In genomic region chr5:142509141-142510060, GRCm38 (mm10) we compare ENCODE assay signal across 8 mouse cellular contexts. TPM values are rescaled to one million over a fixed set of nuclear protein-coding genes. Genes with fewer than 3 reads are reported as not detected.
DNase-seq lines count a peak whose midpoint lies in the region; ATAC-seq and TF ChIP-seq lines count a peak whose summit lies in the region.

No protein-coding gene starts in this region.

- H3K4me2 ChIP-seq in kidney, postnatal 0 days (ENCODE audit: low read length): no peak overlapping the region
- H3K4me2 ChIP-seq in forebrain, embryonic 14.5 days (ENCODE audit: low read length): peak overlapping the region; percentile 34
- H3K4me2 ChIP-seq in limb, embryonic 11.5 days (ENCODE audit: low read depth, severe bottlenecking): no peak overlapping the region
- peak overlapping the region; percentile 48 for H3K4me2 ChIP-seq in neural tube, embryonic 14.5 days (ENCODE audit: low read depth, low read length)

- H3K4me3 ChIP-seq in kidney, postnatal 0 days (replicated peaks; ENCODE audit: low read depth, low read length): no peak overlapping the region
- H3K4me3 ChIP-seq in forebrain, embryonic 14.5 days (ENCODE audit: low read depth, low read length): no peak overlapping the region
- no peak overlapping the region for H3K4me3 ChIP-seq in limb, embryonic 11.5 days (ENCODE audit: low read depth, low read length)
- H3K4me3 ChIP-seq in neural tube, embryonic 14.5 days (ENCODE audit: low read depth, low read length): peak overlapping the region; percentile 19

- H3K27me3 ChIP-seq in kidney, postnatal 0 days (ENCODE audit: insufficient read depth, low read length): no peaks in the 10 kb centered on the region
- no peaks in the 10 kb centered on the region for H3K27me3 ChIP-seq in forebrain, embryonic 14.5 days (replicated peaks; ENCODE audit: control insufficient read depth, insufficient read depth, low read length)
- H3K27me3 ChIP-seq in limb, embryonic 11.5 days (ENCODE audit: control insufficient read depth, insufficient read depth, low read length): no peaks in the 10 kb centered on the region
- no peaks in the 10 kb centered on the region for H3K27me3 ChIP-seq in neural tube, embryonic 14.5 days (ENCODE audit: control insufficient read depth, insufficient read depth, low read length)

- no peak for TF ChIP-seq CTCF in kidney, postnatal 0 days (IDR thresholded peaks at IDR 0.05; ENCODE audit: low read depth)

- H3K27ac ChIP-seq in kidney, postnatal 0 days: no peak overlapping the region
- H3K27ac ChIP-seq in forebrain, embryonic 14.5 days (ENCODE audit: low read depth, low read length): peak overlapping the region; percentile 68
- H3K27ac ChIP-seq in limb, embryonic 11.5 days (replicated peaks; ENCODE audit: low read depth, low read length): no peak overlapping the region
- peak overlapping the region; percentile 77 for H3K27ac ChIP-seq in neural tube, embryonic 14.5 days (ENCODE audit: low read depth, low read length)

- peak; percentile 38 for DNase-seq in kidney, postnatal 0 days (ENCODE audit: low spot score)
- DNase-seq in kidney, adult 9 months: no peak
- DNase-seq in forebrain, embryonic 14.5 days (ENCODE audit: low spot score): peak; percentile 27
- no peak for DNase-seq in limb, embryonic 11.5 days (ENCODE audit: low spot score)
- DNase-seq in thymus, postnatal 10 days (ENCODE audit: low spot score in 2 of 2): no peak
- DNase-seq in yolk sac, embryonic 10.5 days (ENCODE audit: low spot score): no peak

- H3K36me3 ChIP-seq in kidney, postnatal 0 days (ENCODE audit: insufficient read depth, low read length): no peaks in the 10 kb centered on the region
- H3K36me3 ChIP-seq in forebrain, embryonic 14.5 days (ENCODE audit: control insufficient read depth, insufficient read depth, low read length): no peaks in the 10 kb centered on the region
- H3K36me3 ChIP-seq in limb, embryonic 11.5 days (ENCODE audit: control insufficient read depth, insufficient read depth, low read length): no peaks in the 10 kb centered on the region
- no peaks in the 10 kb centered on the region for H3K36me3 ChIP-seq in neural tube, embryonic 14.5 days (ENCODE audit: control insufficient read depth, insufficient read depth, low read length)

- WGBS in kidney, postnatal 0 days: 30% methylated on average over 15 of the region's 15 CpGs
- 8% methylated on average over 15 of the region's 15 CpGs for WGBS in forebrain, embryonic 14.5 days
- WGBS in limb, embryonic 11.5 days: 32% methylated on average over 15 of the region's 15 CpGs
- 16% methylated on average over 15 of the region's 15 CpGs for WGBS in neural tube, embryonic 14.5 days

- no peaks in the 10 kb centered on the region for H3K9me3 ChIP-seq in kidney, postnatal 0 days (replicated peaks; ENCODE audit: low read length)
- H3K9me3 ChIP-seq in forebrain, embryonic 14.5 days (replicated peaks; ENCODE audit: control insufficient read depth, low read length): no peaks in the 10 kb centered on the region
- H3K9me3 ChIP-seq in limb, embryonic 11.5 days (ENCODE audit: control insufficient read depth, low read length): no peaks in the 10 kb centered on the region
- H3K9me3 ChIP-seq in neural tube, embryonic 14.5 days (ENCODE audit: control insufficient read depth, low read length): no peaks in the 10 kb centered on the region

- H3K4me1 ChIP-seq in kidney, postnatal 0 days (replicated peaks; ENCODE audit: insufficient read depth, low read length): peaks cover 5% of the 10 kb centered on the region; the same call in 1 of the 2 replicates
- peaks cover 7% of the 10 kb centered on the region for H3K4me1 ChIP-seq in forebrain, embryonic 14.5 days (ENCODE audit: control insufficient read depth, insufficient read depth, low read length)
- peaks cover 10% of the 10 kb centered on the region for H3K4me1 ChIP-seq in limb, embryonic 11.5 days (ENCODE audit: control insufficient read depth, insufficient read depth, low read length)
- H3K4me1 ChIP-seq in neural tube, embryonic 14.5 days (ENCODE audit: control insufficient read depth, insufficient read depth, low read length): peaks cover 22% of the 10 kb centered on the region

- no peak overlapping the region for H3K9ac ChIP-seq in kidney, postnatal 0 days (ENCODE audit: low read depth, low read length)
- H3K9ac ChIP-seq in forebrain, embryonic 14.5 days (ENCODE audit: low read length): peak overlapping the region; percentile 64
- peak overlapping the region; percentile 47; the same call in 1 of the 2 replicates for H3K9ac ChIP-seq in limb, embryonic 11.5 days (ENCODE audit: low read length)
- peak overlapping the region; percentile 51 for H3K9ac ChIP-seq in neural tube, embryonic 14.5 days (replicated peaks; ENCODE audit: low read depth, low read length)

- no peak for ATAC-seq in kidney, postnatal 0 days (replicated peaks; ENCODE audit: low FRiP score, low read depth)
- ATAC-seq in forebrain, embryonic 14.5 days: peak; percentile 40
- no peak for ATAC-seq in limb, embryonic 11.5 days (ENCODE audit: insufficient number of reproducible peaks, low FRiP score, low TSS enrichment, low read depth)
- ATAC-seq in neural tube, embryonic 14.5 days (ENCODE audit: low read depth): peak; percentile 65; the same call in 1 of the 2 replicates
- ATAC-seq in megakaryocyte progenitor cell, adult 5-6 weeks (replicated peaks; ENCODE audit: poor library complexity): no peak

RNA-seq across cellular contexts. Expression of gene Papolb, which starts 20.5 kb away (rescaled TPM):
- 0.04 and 0.14 TPM in 2 replicates for polyA plus RNA-seq in kidney, postnatal 0 days (2015; fragmentation: Nextera tagmentation; extraction: Ambion mirVana)
- polyA plus RNA-seq in forebrain, embryonic 14.5 days (2014; fragmentation: Nextera tagmentation; extraction: Ambion mirVana): 0.15 and 0.27 TPM in 2 replicates
- 0.15 and 0.20 TPM in 2 replicates for polyA plus RNA-seq in limb, embryonic 11.5 days (2014; fragmentation: Nextera tagmentation; extraction: Ambion mirVana)
- polyA plus RNA-seq in neural tube, embryonic 14.5 days (2014; fragmentation: Nextera tagmentation; extraction: Ambion mirVana): 0.24 and 0.66 TPM in 2 replicates
- total RNA-seq in megakaryocyte progenitor cell, adult 5-6 weeks (2015): not detected in 2 replicates
- total RNA-seq in megakaryocyte progenitor cell, adult 5-6 weeks (2017): not detected in 2 replicates

RNA-seq across cellular contexts. Expression of gene Radil, which starts 41.5 kb away (rescaled TPM):
- 0.61 and 1.2 TPM in 2 replicates for polyA plus RNA-seq in kidney, postnatal 0 days (2015; fragmentation: Nextera tagmentation; extraction: Ambion mirVana)
- 5.9 and 10.0 TPM in 2 replicates for polyA plus RNA-seq in forebrain, embryonic 14.5 days (2014; fragmentation: Nextera tagmentation; extraction: Ambion mirVana)
- 1.1 and 1.8 TPM in 2 replicates for polyA plus RNA-seq in limb, embryonic 11.5 days (2014; fragmentation: Nextera tagmentation; extraction: Ambion mirVana)
- polyA plus RNA-seq in neural tube, embryonic 14.5 days (2014; fragmentation: Nextera tagmentation; extraction: Ambion mirVana): 14.2 and 20.1 TPM in 2 replicates
- total RNA-seq in megakaryocyte progenitor cell, adult 5-6 weeks (2015): not detected in 2 replicates
- total RNA-seq in megakaryocyte progenitor cell, adult 5-6 weeks (2017): not detected in 2 replicates

RNA-seq across cellular contexts. Expression of gene Ap5z1, which starts 45.7 kb away (rescaled TPM):
- 6.4 and 8.8 TPM in 2 replicates for polyA plus RNA-seq in kidney, postnatal 0 days (2015; fragmentation: Nextera tagmentation; extraction: Ambion mirVana)
- 9.4 and 14.3 TPM in 2 replicates for polyA plus RNA-seq in forebrain, embryonic 14.5 days (2014; fragmentation: Nextera tagmentation; extraction: Ambion mirVana)
- 8.0 and 8.5 TPM in 2 replicates for polyA plus RNA-seq in limb, embryonic 11.5 days (2014; fragmentation: Nextera tagmentation; extraction: Ambion mirVana)
- 11.9 and 15.0 TPM in 2 replicates for polyA plus RNA-seq in neural tube, embryonic 14.5 days (2014; fragmentation: Nextera tagmentation; extraction: Ambion mirVana)
- 5.6 and 6.8 TPM in 2 replicates for total RNA-seq in megakaryocyte progenitor cell, adult 5-6 weeks (2015)
- total RNA-seq in megakaryocyte progenitor cell, adult 5-6 weeks (2017): 4.7 and 8.0 TPM in 2 replicates

Comparison
In these comparisons a context has a peak if more than half of its experiments do, and no peak if none do; other contexts are left out.
1. DNase-seq: peak in kidney, postnatal 0 days (single experiment) and forebrain, embryonic 14.5 days (single experiment); none in kidney, adult 9 months (single experiment), limb, embryonic 11.5 days (single experiment), thymus, postnatal 10 days (0 of 2) and yolk sac, embryonic 10.5 days (single experiment).
2. ATAC-seq: peak in forebrain, embryonic 14.5 days (single experiment) and neural tube, embryonic 14.5 days (single experiment); none in kidney, postnatal 0 days (single experiment), limb, embryonic 11.5 days (single experiment) and megakaryocyte progenitor cell, adult 5-6 weeks (single experiment).
3. H3K27ac ChIP-seq: peak in forebrain, embryonic 14.5 days (single experiment) and neural tube, embryonic 14.5 days (single experiment); none in kidney, postnatal 0 days (single experiment) and limb, embryonic 11.5 days (single experiment).
4. H3K4me2 ChIP-seq: peak in forebrain, embryonic 14.5 days (single experiment) and neural tube, embryonic 14.5 days (single experiment); none in kidney, postnatal 0 days (single experiment) and limb, embryonic 11.5 days (single experiment).